Mouse (Mus musculus) induced T-regulatory cell, adult 2 months (primary cell): ENCODE measurements around the gene Ube2o.
A peak's percentile ranks its signal among the peaks of the same experiment; 100 is the strongest.
"Not testable (repeated sequence)": the region's sequence is repeated elsewhere in the genome, so short reads cannot be mapped to it uniquely, and the experiment has no call there.

ENCODE experiments used
- DNase-seq: peaks from one replicate; pipeline ENCODE4 v3.0.0-alpha.2; 2012; ENCODE audit warnings: low read depth

Gene Ube2o

GRCm38 (mm10) chr11:116513531-116514038 is 67.7 kb downstream of the Ube2o start:
- no peak for DNase-seq

GRCm38 (mm10) chr11:116512987-116513386 is 68.3 kb downstream of the Ube2o start:
- no peak for DNase-seq

GRCm38 (mm10) chr11:116512154-116512553 is 69.1 kb downstream of the Ube2o start:
- DNase-seq: no peak

GRCm38 (mm10) chr11:116511301-116511868 is 69.9 kb downstream of the Ube2o start:
- DNase-seq: peak; percentile 23

- no peak for DNase-seq
Measured at GRCm38 (mm10) chr11:116508689-116509088, 72.6 kb downstream of the Ube2o start.

GRCm38 (mm10) chr11:116506151-116506875 is 74.9 kb downstream of the Ube2o start:
- DNase-seq: no peak

- DNase-seq: no peak
Measured at GRCm38 (mm10) chr11:116505573-116505972, 75.7 kb downstream of the Ube2o start.

- DNase-seq: no peak
Measured at GRCm38 (mm10) chr11:116504516-116504915, 76.7 kb downstream of the Ube2o start.

GRCm38 (mm10) chr11:116501005-116501746 is 80.1 kb downstream of the Ube2o start:
- peak; percentile 75 for DNase-seq

- no peak for DNase-seq
Measured at GRCm38 (mm10) chr11:116499018-116499417, 82.2 kb downstream of the Ube2o start.

- DNase-seq: no peak
Measured at GRCm38 (mm10) chr11:116498596-116498995, 82.7 kb downstream of the Ube2o start.

- DNase-seq: no peak
Measured at GRCm38 (mm10) chr11:116497313-116497712, 83.9 kb downstream of the Ube2o start.

GRCm38 (mm10) chr11:116494474-116495174 is 86.6 kb downstream of the Ube2o start:
- no peak for DNase-seq

- peak; percentile 82 for DNase-seq
Measured at GRCm38 (mm10) chr11:116493795-116494252, 87.4 kb downstream of the Ube2o start, which contains the start of gene Prpsap1. Prpsap1 (minus strand) TSS chr11:116494202.

- no peak for DNase-seq
Measured at GRCm38 (mm10) chr11:116493191-116493590, 88.1 kb downstream of the Ube2o start.

- not testable (repeated sequence) for DNase-seq
Measured at GRCm38 (mm10) chr11:116492507-116492906, 88.7 kb downstream of the Ube2o start.

GRCm38 (mm10) chr11:116491338-116491737 is 89.9 kb downstream of the Ube2o start:
- DNase-seq: no peak

- DNase-seq: peak; percentile 95
Measured at GRCm38 (mm10) chr11:116490232-116491107, 90.8 kb downstream of the Ube2o start.

GRCm38 (mm10) chr11:116489771-116490231 is 91.4 kb downstream of the Ube2o start:
- DNase-seq: no peak

- DNase-seq: peak; percentile 83
Measured at GRCm38 (mm10) chr11:116488693-116489375, 92.4 kb downstream of the Ube2o start.
